In the genomic region with DNA sequence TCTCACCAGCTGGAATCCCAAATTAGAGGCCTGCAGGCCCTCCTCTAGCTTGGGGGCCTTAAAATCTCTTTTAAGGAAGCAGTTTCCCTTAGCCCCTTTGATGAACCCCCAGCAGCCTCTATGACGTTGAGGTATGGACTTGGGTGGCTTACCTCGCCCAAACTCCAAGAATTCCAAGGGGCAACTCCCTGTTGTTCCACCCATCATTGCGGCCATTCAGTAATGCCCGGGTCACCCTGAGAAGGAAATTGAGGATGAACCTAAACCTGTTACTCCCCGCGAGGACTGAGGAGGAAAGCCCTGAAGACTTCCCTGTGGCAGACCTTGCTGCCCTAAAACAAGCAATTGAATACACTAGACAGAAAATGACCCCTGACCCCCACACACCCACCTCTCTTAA, we compare ENCODE assay signal across 21 mouse cellular contexts. TPM values are rescaled to one million over a fixed set of nuclear protein-coding genes. Genes with fewer than 3 reads are reported as not detected.
DNase-seq lines count a peak whose midpoint lies in the region; ATAC-seq and TF ChIP-seq lines count a peak whose summit lies in the region.
"Had no signal": no experiment of that assay in that cellular context is flagged by ENCODE, and none has a peak within 500 bp of the region (broad histone marks: within the 10 kb centered on the region; RNA-seq: fewer than 3 reads in every experiment).

No protein-coding gene starts in this region.

- H3K9ac ChIP-seq in MEL (ENCODE audit: control insufficient read depth, low read depth, low read length, poor library complexity, severe bottlenecking), result no peak overlapping the region
- H3K9ac ChIP-seq: embryonic facial prominence, embryonic 13.5 days; embryonic facial prominence, embryonic 15.5 days; forebrain, embryonic 13.5 days; forebrain, embryonic 15.5 days; forebrain, postnatal 0 days had no signal

- 88% methylated on average over 6 of the region's 6 CpGs for WGBS in heart, embryonic 10.5 days

- no peaks in the 10 kb centered on the region for H3K9me3 ChIP-seq in heart, embryonic 10.5 days
- no peaks in the 10 kb centered on the region for H3K9me3 ChIP-seq in MEL (replicated peaks; ENCODE audit: insufficient read depth, low read length)
- H3K9me3 ChIP-seq: embryonic facial prominence, embryonic 13.5 days; embryonic facial prominence, embryonic 15.5 days; forebrain, embryonic 13.5 days; forebrain, embryonic 15.5 days had no signal

- H3K4me1 ChIP-seq in heart, embryonic 10.5 days, result peaks cover 5% of the 10 kb centered on the region
- H3K4me1 ChIP-seq in MEL (ENCODE audit: control insufficient read depth in 1 of 2, insufficient read depth in 2 of 2, low read length in 2 of 2), result peaks cover 0 to 3% of the 10 kb centered on the region in 2 experiments; a peak in 1 of 4 replicates

- DNase-seq in heart, embryonic 10.5 days (ENCODE audit: low spot score), result peak; percentile 38
- no peak for DNase-seq in heart, adult 9 months (ENCODE audit: low spot score in 2 of 2)
- DNase-seq in MEL (ENCODE audit: low read depth, low spot score) (peak; percentile 21), R1 (ENCODE audit: low read depth, low spot score) (peak; percentile 64), MN1 (ENCODE audit: low spot score) (no peak)
- DNase-seq: adrenal gland, adult 2 months; adrenal gland, postnatal 10 days; adrenal gland, postnatal 25 days; cerebellum, adult 11 months; cerebellum, adult 18-20 months; cerebellum, adult 8-10 months; cerebellum, adult 9-11 months; cerebellum, postnatal 14 days; cerebellum, postnatal 36 days; embryo, embryonic 11 days; forebrain, postnatal 0 days had no signal

- TF ChIP-seq EP300 in MEL (IDR thresholded peaks at IDR 0.05; ENCODE audit: low read depth in 1 of 2, low read length in 2 of 2), result no peak

- no peak overlapping the region for H3K27ac ChIP-seq in heart, embryonic 10.5 days
- no peak overlapping the region for H3K27ac ChIP-seq in MEL (ENCODE audit: control insufficient read depth, low read depth, low read length)
- H3K27ac ChIP-seq: embryonic facial prominence, embryonic 13.5 days; forebrain, embryonic 13.5 days; forebrain, embryonic 15.5 days had no signal

- no peak for TF ChIP-seq RAD21 in MEL (IDR thresholded peaks at IDR 0.05; ENCODE audit: low read depth, low read length)

- H3K27me3 ChIP-seq in heart, embryonic 10.5 days (ENCODE audit: insufficient read depth, poor library complexity, severe bottlenecking), result no peaks in the 10 kb centered on the region
- H3K27me3 ChIP-seq in MEL (ENCODE audit: control insufficient read depth in 1 of 2, insufficient read depth in 2 of 2, low read length in 2 of 2), result no peaks in the 10 kb centered on the region
- H3K27me3 ChIP-seq: embryonic facial prominence, embryonic 13.5 days; embryonic facial prominence, embryonic 15.5 days; forebrain, embryonic 13.5 days; forebrain, embryonic 15.5 days had no signal

- no peak for TF ChIP-seq CTCF in MEL (IDR thresholded peaks at IDR 0.05 in 2 of 3, conservative IDR thresholded peaks at IDR 0.05 in 1 of 3; ENCODE audit: control insufficient read depth in 1 of 3, insufficient read depth in 1 of 3, low read depth in 2 of 3, low read length in 3 of 3, poor library complexity in 1 of 3, severe bottlenecking in 1 of 3)

- H3K79me2 ChIP-seq in MEL (ENCODE audit: control insufficient read depth, insufficient read depth, low read length, poor library complexity), result peaks cover 9% of the 10 kb centered on the region

- peaks cover 74% of the 10 kb centered on the region for H3K36me3 ChIP-seq in heart, embryonic 10.5 days
- peaks cover 3 to 11% of the 10 kb centered on the region in 2 experiments; a peak in 3 of 4 replicates for H3K36me3 ChIP-seq in MEL (ENCODE audit: control insufficient read depth in 1 of 2, insufficient read depth in 2 of 2, low read length in 2 of 2)

- no peak overlapping the region for H3K4me3 ChIP-seq in heart, embryonic 10.5 days
- no peak overlapping the region for H3K4me3 ChIP-seq in MEL (ENCODE audit: control insufficient read depth in 1 of 2, insufficient read depth in 1 of 2, low read depth in 2 of 2, low read length in 2 of 2)
- H3K4me3 ChIP-seq: embryonic facial prominence, embryonic 13.5 days; embryonic facial prominence, embryonic 15.5 days; forebrain, embryonic 13.5 days; forebrain, embryonic 15.5 days had no signal

- TF ChIP-seq POLR2A in MEL (IDR thresholded peaks at IDR 0.05; ENCODE audit: control insufficient read depth in 1 of 2, insufficient read depth in 1 of 2, low read depth in 1 of 2, low read length in 2 of 2, poor library complexity in 1 of 2), result no peak

- no peak for ATAC-seq in erythroblast, adult 5-6 weeks (replicated peaks; ENCODE audit: low FRiP score, poor library complexity, severe bottlenecking)
- ATAC-seq: forebrain, embryonic 13.5 days; forebrain, embryonic 15.5 days; forebrain, postnatal 0 days had no signal

TF ChIP-seq in MEL, 35 proteins besides CTCF, POLR2A, EP300 and RAD21:
- TF ChIP-seq TCF12 (IDR thresholded peaks at IDR 0.05; ENCODE audit: low read depth, low read length) (no peak), MYB (IDR thresholded peaks at IDR 0.05; ENCODE audit: low read depth, low read length) (peak; percentile 23; the same call in 1 of the 2 replicates)

RNA-seq across cellular contexts. Expression of gene Tomm7, which starts 11.5 kb away (rescaled TPM):
- 97.3 and 108 TPM in 2 replicates for polyA plus RNA-seq in heart, embryonic 10.5 days (2016; fragmentation: Nextera tagmentation; extraction: Ambion mirVana)
- 239 and 264 TPM in 2 replicates for total RNA-seq in MEL (2012; rRNA removed)
- 100 to 1,000 TPM in 1 of 2 experiments, not detected in 1; 194 TPM for polyA plus RNA-seq in MEL (2012; ENCODE audit: insufficient read depth in 1 of 2, insufficient read length in 2 of 2, low read depth in 1 of 2, low replicate concordance in 2 of 2, missing spikeins in 1 of 2)
- 19.0 and 29.8 TPM in 2 replicates for total RNA-seq in erythroblast, adult 5-6 weeks (2015; ENCODE audit: low replicate concordance)
- 45.6 and 59.8 TPM in 2 replicates for total RNA-seq in erythroblast, adult 5-6 weeks (2017; ENCODE audit: low replicate concordance)

Comparison
In these comparisons a context has a peak if more than half of its experiments do, and no peak if none do; other contexts are left out.
1. DNase-seq: peak in heart, embryonic 10.5 days (single experiment), MEL (single experiment) and R1 (single experiment); none in heart, adult 9 months (0 of 2) and MN1 (single experiment).